Mouse (Mus musculus): ENCODE data around the gene Ndufv3.

The Ndufv3 gene

GRCm38 (mm10) chr17:31519946-31520838 lies at the start of gene Ndufv3, which contains the start of gene Wdr4:
TSS of gene Ndufv3 (plus strand) at chr17:31520115.
TSS of gene Wdr4 (minus strand) at chr17:31519980.
- peak; percentile 100 for DNase-seq (ENCODE audit: low read depth, low spot score)

- DNase-seq (ENCODE audit: low read depth, low spot score) = no peak
These were observed 49.0 kb upstream of the Ndufv3 start for GRCm38 (mm10) chr17:31470766-31471418.

DNA sequence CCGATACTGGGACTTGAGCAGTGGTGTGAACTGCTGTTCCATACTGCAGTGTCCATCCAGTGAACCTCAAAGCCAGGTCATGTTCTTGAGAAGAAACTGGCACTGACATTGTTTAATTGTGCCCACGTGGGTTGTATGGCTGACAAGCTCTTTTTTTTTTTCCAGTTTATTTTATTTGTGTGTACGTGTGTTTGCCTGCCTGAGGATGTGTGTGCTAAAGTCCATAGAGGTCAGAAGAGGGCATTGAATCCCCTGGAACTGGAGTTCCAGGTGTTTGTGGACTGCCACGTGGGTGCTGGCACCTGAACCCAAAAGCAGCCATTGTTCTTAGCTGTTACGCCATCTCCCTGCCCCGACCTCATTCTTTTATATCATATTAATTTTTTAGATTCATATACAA lies 45.5 kb upstream of the Ndufv3 start:
- no peak for DNase-seq (ENCODE audit: low read depth, low spot score)

DNA sequence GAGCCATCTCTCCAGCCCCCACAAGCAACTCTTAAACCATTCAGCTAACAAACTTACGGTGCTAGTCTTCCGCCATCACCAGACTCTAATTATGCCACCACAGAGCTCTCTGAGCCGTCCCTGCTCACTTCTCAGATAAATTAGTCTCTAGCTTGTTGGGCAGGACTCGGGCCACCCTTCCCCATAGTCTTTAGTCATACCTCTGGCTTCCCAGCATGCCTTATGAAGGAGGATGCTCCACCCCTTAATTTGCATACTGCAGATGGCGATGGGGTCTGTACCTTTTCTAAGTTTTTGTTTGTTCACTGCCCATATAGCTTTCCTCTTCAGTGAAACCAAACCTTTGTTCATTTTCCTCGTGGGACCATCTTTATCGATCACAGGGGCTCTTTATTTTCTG lies 41.3 kb upstream of the Ndufv3 start:
- no peak for DNase-seq (ENCODE audit: low read depth, low spot score)

DNA sequence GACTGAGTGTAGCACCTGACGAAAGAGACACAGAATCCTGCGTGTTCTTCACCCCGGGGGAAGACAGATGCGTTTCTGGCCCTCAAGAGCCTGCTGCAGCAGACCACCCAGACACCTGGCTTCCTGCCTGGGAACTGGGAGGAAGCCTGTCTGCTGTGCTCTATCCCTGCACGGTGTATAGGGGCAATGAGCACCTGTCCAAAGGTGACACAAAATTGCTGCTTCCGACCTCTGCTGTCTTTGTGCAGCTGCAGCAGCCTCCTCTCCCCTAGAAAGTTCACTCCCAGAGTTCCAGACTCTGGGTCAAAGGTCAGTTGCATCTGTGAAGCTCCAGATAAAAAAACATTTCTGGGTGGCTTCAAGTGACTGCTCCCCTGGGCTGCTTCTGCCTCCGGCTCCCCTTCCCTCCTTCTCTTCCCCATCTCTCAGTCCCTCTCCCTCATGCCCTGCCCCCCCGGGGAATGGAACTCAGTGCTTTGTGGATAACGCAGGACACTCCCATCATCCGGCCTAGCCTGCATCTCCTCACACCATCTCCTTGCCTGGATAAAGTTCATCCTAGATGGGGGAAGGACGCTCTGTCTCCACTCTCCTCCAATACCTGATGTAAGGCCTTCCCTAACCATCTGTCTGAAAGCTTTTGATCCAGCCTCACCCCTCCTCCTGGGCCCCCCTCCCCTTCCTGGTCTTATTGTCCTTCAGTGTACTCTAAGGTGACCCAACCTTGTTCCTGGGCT lies 40.6 kb upstream of the Ndufv3 start:
- DNase-seq (ENCODE audit: low read depth, low spot score) = no peak

GRCm38 (mm10) chr17:31486616-31487198 lies 33.2 kb upstream of the Ndufv3 start:
- DNase-seq (ENCODE audit: low read depth, low spot score) = peak; percentile 36

DNA sequence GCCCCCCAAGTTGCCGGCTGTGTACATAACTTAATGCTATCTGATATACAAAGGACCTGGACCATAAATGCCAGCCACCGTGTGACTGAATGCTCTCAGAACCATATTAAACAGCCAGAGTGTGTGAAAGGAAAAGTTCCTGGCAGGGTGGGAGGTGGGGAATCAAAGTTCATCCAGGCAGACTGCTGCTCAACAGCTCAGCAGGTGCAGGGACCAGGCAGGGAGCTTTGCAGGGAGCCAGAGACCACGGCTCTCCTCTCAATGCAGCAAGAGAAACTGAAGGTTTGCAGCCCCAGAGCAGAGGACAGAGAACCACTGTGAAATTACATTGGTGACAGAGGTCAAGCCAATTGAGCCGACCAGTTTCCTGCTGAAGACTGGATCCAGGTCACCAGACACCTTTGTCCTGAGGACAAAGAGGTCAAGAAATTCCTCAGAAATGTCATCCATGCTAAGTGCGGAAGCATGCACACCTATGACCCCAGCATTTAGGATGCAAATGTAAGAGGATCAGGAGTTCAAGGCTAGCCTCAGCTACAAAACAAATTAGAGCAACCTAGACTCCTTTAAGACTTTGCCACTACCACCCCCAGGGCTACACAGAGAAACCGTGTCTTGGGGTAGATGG lies 32.4 kb upstream of the Ndufv3 start:
- DNase-seq (ENCODE audit: low read depth, low spot score) = no peak

DNA sequence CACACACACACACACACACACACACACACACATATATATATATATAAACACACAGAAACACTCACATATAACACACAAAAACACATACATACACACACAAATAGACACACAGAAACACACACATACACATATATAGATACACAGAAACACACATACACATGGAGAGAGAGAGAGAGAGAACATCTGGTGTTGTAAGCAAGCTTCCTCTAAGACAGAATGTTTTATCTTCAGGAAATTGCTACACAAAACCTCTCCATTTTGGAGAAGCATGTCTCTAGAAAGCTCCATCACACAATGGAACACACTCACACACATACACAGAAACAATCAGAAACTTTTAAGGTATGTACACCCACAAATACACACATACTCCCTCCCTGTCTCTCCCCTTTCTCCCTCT lies 28.6 kb upstream of the Ndufv3 start:
- DNase-seq (ENCODE audit: low read depth, low spot score) = no peak

GRCm38 (mm10) chr17:31492416-31492815 lies 27.5 kb upstream of the Ndufv3 start:
- DNase-seq (ENCODE audit: low read depth, low spot score) = peak; percentile 77

GRCm38 (mm10) chr17:31494989-31495388 lies 24.9 kb upstream of the Ndufv3 start:
- DNase-seq (ENCODE audit: low read depth, low spot score) = no peak

DNA sequence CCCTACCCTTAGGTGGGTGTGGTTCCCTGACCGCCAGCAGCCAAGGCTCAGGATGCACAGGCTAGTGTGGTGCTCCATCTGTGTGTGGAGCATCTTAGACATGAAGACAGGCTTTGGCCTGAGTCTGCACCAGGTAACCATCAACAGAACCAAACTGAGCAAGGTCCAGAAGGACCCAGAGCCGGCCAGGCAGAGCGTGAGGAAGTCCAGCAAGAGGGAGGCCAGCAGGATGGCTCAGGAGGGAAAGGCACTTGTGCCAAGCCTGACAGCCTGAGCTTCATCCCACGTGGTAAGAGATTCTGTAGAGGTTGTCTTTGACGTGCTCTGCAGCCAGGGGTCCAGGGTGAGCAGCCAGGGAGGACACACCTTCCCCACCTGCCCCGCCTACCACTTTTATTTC lies 22.2 kb upstream of the Ndufv3 start:
- DNase-seq (ENCODE audit: low read depth, low spot score) = no peak

GRCm38 (mm10) chr17:31499725-31500124 lies 20.2 kb upstream of the Ndufv3 start:
- DNase-seq (ENCODE audit: low read depth, low spot score) = no peak

DNA sequence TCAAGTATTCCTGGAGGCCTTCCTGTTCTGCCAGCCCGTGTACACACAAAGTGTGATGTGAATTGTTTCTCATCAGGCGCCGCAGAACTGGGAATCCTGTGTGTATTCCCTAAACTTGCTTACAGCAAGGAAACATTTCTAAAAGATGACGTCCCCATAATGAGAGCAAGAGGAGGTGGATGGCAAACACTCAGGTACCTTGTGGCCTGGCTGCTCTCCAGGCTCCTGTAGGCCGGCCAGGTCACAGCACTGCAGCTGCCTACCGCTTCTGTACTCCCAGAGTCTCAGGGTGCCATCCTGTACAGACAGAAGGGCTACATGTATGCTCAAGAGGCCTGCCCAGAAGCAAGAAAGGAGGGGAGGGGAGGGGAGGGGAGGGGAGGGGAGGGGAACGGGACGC lies 19.5 kb upstream of the Ndufv3 start:
- DNase-seq (ENCODE audit: low read depth, low spot score) = no peak

GRCm38 (mm10) chr17:31500908-31501307 lies 19.0 kb upstream of the Ndufv3 start:
- DNase-seq (ENCODE audit: low read depth, low spot score) = no peak

DNA sequence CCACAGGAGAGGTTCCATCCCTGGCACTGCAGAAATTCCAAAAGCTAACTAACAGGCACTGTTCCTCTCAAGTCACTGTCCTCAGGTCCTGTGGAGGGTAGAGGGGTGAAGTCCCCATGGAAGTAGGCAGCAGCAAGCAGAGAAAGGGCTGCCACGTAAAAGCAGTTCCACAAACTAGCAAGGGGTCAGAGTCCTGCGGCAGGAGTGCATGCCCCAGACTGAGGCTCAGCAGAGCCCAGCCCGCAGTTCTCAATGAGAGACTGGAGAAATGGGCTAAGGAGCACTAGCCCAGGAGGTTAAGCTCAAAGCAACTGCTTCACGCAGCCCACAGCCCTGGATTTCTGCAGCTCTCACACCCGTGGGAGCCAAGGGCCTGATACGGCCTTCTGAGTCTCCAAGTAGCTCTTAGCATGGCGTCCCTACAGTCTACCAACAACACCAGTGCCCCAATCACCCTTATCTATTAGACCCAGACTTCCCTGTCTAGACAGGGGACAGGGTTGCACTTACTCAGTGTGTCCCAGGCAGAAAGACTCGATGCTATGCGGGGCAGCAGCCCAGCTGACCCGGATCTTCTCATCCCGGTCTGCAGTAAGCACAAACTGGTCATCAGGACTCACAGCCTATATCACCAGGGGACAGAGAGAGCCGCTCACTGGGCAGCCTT lies 17.5 kb upstream of the Ndufv3 start:
- DNase-seq (ENCODE audit: low read depth, low spot score) = no peak

GRCm38 (mm10) chr17:31503337-31503736 lies 16.6 kb upstream of the Ndufv3 start:
- no peak for DNase-seq (ENCODE audit: low read depth, low spot score)

DNA sequence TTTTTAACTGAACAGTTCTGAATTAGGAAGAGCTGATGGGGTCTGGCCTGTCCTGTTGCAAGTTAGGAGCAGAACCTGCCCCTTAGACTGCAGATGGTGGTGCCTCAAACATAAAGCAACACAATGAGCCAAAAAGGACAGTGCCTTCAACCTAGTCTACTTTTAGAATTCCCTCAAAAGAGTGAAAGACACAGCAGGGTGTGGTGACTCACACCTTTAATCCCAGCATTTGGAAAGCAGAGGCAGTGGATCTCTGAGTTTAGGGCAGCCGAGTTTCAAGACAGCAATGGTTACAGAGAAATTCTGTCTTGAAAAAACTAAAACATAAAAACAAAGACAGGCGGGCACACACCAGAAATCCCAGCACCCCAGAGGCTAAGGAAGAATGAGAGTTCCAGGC lies 16.0 kb upstream of the Ndufv3 start:
- DNase-seq (ENCODE audit: low read depth, low spot score) = no peak

- DNase-seq (ENCODE audit: low read depth, low spot score) = no peak
These were observed 14.9 kb upstream of the Ndufv3 start for GRCm38 (mm10) chr17:31505013-31505412.

GRCm38 (mm10) chr17:31506282-31506681 lies 13.6 kb upstream of the Ndufv3 start:
- DNase-seq (ENCODE audit: low read depth, low spot score) = no peak

DNA sequence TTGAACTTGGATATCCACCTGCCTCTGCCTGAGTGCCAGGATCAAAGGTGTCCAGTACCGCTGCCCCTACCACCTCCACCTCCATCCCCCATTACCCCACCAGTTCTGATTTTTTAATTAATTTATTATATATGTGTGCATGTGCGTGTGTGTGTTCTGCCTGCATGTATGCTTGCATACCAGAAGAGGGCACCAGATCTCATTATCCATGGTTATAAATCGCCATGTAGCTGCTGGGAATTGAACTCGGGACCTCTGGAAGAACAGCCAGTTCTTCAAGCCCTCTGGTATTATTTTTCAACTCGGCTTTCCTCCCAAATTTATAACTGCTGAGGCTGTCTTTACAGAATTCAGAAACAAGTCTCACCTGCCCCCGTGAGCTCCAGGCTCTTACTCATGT lies 9.0 kb upstream of the Ndufv3 start:
- no peak for DNase-seq (ENCODE audit: low read depth, low spot score)

Measured in retina, postnatal 7 days (tissue).